Mouse (Mus musculus): ENCODE measurements at regions not wholly inside any gene's neighbourhood (a gene's known extent, or its start where the extent isn't known, plus 50 kb on each side); places are given as distances from the start of the nearest gene placed in this dataset.

- TF ChIP-seq KAT2A (conservative IDR thresholded peaks at IDR 0.05; ENCODE audit: low read depth, low read length) (no peak), CTCF (IDR thresholded peaks at IDR 0.05 in 2 of 3, conservative IDR thresholded peaks at IDR 0.05 in 1 of 3; ENCODE audit: control insufficient read depth in 1 of 3, insufficient read depth in 1 of 3, low read depth in 2 of 3, low read length in 3 of 3, poor library complexity in 1 of 3, severe bottlenecking in 1 of 3) (no peak), UBTF (IDR thresholded peaks at IDR 0.05; ENCODE audit: borderline replicate concordance, insufficient read depth, low read depth, low read length) (no peak), EP300 (IDR thresholded peaks at IDR 0.05; ENCODE audit: low read depth in 1 of 2, low read length in 2 of 2) (no peak), SIN3A (IDR thresholded peaks at IDR 0.05; ENCODE audit: low read length) (no peak), POLR2AphosphoS2 (IDR thresholded peaks at IDR 0.05; ENCODE audit: low read length) (no peak), ELF1 (IDR thresholded peaks at IDR 0.05; ENCODE audit: low read depth, low read length) (no peak), ZNF384 (IDR thresholded peaks at IDR 0.05; ENCODE audit: low read depth, low read length) (no peak), POLR2A (IDR thresholded peaks at IDR 0.05; ENCODE audit: control insufficient read depth in 1 of 2, insufficient read depth in 1 of 2, low read depth in 1 of 2, low read length in 2 of 2, poor library complexity in 1 of 2) (no peak), RAD21 (IDR thresholded peaks at IDR 0.05; ENCODE audit: low read depth, low read length) (no peak)
Measured at GRCm38 (mm10) chr15:93004551-93004950, 270.4 kb downstream of the Gxylt1 start.
